Mouse (Mus musculus) liver, embryonic 12.5 days (tissue): ENCODE data around the gene Gtf3c4. TPM values are rescaled to one million over a fixed set of nuclear protein-coding genes. Genes with fewer than 3 reads are reported as not detected.

Experiments
- ATAC-seq: fragments of 200-750 bp; cut with Nextera tagmentation; 2 replicates; pipeline ENCODE4 v1.8.0; 2017; ENCODE audit warnings: moderate number of reproducible peaks, mild to moderate bottlenecking, moderate library complexity
- H3K27ac ChIP-seq: fragments of 300-500 bp; sonication (generic); 2 replicates; pipeline ENCODE4 v1.5.1; 2016; ENCODE audit warnings: mild to moderate bottlenecking
- H3K27me3 ChIP-seq: fragments of 300-500 bp; sonication (generic); replicated peaks from 2 replicates; pipeline ENCODE4 v1.6.1; 2016; ENCODE audit warnings: mild to moderate bottlenecking, moderate library complexity
- H3K36me3 ChIP-seq: fragments of 300-500 bp; sonication (generic); 2 replicates; pipeline ENCODE4 v1.6.1; 2016; ENCODE audit warnings: mild to moderate bottlenecking, moderate library complexity
- H3K4me1 ChIP-seq: fragments of 300-500 bp; sonication (generic); 2 replicates; pipeline ENCODE4 v1.6.1; 2016
- H3K4me2 ChIP-seq: fragments of 300-500 bp; sonication (generic); 2 replicates; pipeline ENCODE4 v1.6.1; 2016; ENCODE audit warnings: mild to moderate bottlenecking, moderate library complexity
- H3K4me3 ChIP-seq: fragments of 300-500 bp; sonication (generic); 2 replicates; pipeline ENCODE4 v1.5.1; 2016; ENCODE audit warnings: mild to moderate bottlenecking, moderate library complexity
- H3K9ac ChIP-seq: fragments of 300-500 bp; sonication (generic); 2 replicates; pipeline ENCODE4 v1.6.1; 2016; ENCODE audit warnings: mild to moderate bottlenecking, moderate library complexity
- H3K9me3 ChIP-seq: fragments of 300-500 bp; sonication (generic); replicated peaks from 2 replicates; pipeline ENCODE4 v1.6.1; 2016; ENCODE audit warnings: mild to moderate bottlenecking, moderate library complexity
- WGBS: fragments of 180-500 bp; shearing (Covaris S2); methylation state at CpG from one replicate; pipeline ENCODE4 v1.1.7; 2016; ENCODE audit not compliant: insufficient replicate concordance; 5-methylcytosine and 5-hydroxymethylcytosine counted together
- polyA plus RNA-seq: library from polyadenylated mRNA; unstranded; fragments of >200 nt; fragmentation: Nextera tagmentation; extraction: Ambion mirVana; gene quantifications from 2 replicates; pipeline ENCODE4 v1.2.1, GENCODE M21; 2016

The Gtf3c4 gene
- 13.2 TPM in 2 replicates for polyA plus RNA-seq

DNA sequence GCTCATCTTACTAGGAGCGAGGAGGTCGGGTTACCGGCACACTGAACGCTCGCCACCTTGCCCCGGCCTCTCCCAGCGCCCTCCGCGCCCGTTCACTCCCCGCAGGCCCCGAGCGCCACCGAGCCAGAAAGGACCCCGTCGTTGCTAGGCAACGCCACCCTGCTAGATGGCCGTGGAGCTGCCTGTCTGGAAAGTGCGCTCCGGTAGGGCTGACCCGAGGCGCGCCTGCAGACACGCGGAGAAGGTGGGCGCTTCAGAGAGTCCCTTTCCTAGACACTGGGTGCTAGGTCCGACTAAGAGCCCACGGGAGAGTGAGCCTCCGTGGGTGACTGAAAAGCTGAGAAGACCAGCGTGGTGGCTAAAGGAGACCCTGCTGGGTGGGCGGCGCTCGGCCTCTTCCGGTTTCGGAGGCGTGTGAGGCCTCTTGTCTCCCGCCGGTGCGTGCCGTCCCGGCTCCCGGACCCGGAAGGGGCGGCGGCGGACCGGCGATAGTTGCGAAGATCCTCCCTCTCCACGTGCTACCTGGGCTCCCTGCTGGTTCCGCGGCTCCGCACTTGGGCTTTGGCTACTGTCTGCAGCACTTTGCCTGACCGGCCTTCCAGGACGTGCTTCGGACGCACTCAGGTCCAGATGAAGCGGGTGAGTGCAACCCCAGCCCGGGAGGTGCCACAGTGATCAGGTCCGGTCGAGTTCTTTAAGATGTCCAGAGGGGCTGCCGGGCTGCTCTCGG lies at the start of gene Gtf3c4, which contains the start of gene Ddx31:
Gtf3c4 (minus strand) TSS at position 139 of the 730 bp plus-strand sequence.
Ddx31 (plus strand) TSS at position 185 of the 730 bp plus-strand sequence.
- under 1% methylated on average over 63 of the region's 63 CpGs for WGBS
- Histone ChIP-seq H3K27ac (peak within 1 kb of the TSS; percentile 87), H3K4me3 (peak within 1 kb of the TSS; percentile 83), H3K27me3 (no peaks in the 10 kb centered on the region), H3K9ac (peak within 1 kb of the TSS; percentile 86), H3K4me1 (peaks cover 57% of the 10 kb centered on the region), H3K36me3 (peaks cover 33% of the 10 kb centered on the region), H3K4me2 (peak within 1 kb of the TSS; percentile 97), H3K9me3 (no peaks in the 10 kb centered on the region)
- peak; percentile 95 for ATAC-seq

GRCm38 (mm10) chr2:28884914-28885313 lies 44.8 kb upstream of the Gtf3c4 start:
- 85% methylated on average over 4 of the region's 4 CpGs for WGBS

DNA sequence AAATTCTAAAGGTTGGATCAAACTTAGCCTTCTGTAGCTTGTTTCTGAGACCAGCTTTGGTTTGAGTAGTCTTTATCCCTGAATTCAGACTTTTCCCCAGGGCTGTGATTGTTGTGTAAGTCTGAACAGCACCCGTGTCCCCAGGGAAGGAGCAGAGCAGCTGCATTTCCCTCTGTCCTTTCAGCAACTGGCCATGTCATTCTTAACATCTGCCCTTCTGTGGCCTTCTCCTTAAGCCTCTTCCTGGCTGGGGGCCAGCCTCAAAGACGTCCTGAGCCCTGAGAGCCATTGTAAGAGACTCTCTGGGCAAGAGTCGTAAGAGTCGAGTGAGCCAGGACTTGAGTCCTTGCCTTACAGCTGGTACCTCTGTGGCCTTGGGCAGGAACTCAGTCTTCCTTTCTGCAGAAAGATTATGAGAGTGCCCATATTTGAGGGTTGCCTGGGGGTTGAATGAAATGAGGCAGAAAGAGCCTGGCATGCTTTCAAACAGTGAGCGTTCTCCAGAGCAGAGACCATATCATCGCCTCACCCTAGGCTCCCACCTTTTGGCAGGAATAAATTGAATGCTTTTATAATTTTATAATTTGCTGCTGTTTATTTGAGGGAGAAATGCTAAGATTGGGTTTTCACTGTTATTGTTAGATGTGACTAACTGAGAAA lies 42.8 kb upstream of the Gtf3c4 start:
- H3K9me3 ChIP-seq, result no peaks in the 10 kb centered on the region
- peaks cover 74% of the 10 kb centered on the region for H3K36me3 ChIP-seq
- no peaks in the 10 kb centered on the region for H3K27me3 ChIP-seq
- H3K4me1 ChIP-seq, result peaks cover 9% of the 10 kb centered on the region
- 81% methylated on average over 6 of the region's 6 CpGs for WGBS
- ATAC-seq, result no peak
- H3K27ac ChIP-seq, result no peak overlapping the region
- H3K4me3 ChIP-seq, result no peak overlapping the region
- H3K9ac ChIP-seq, result no peak overlapping the region
- no peak overlapping the region for H3K4me2 ChIP-seq

More at GRCm38 (mm10) chr2:28884914-28885313, 44.8 kb upstream of the Gtf3c4 start:
- Histone ChIP-seq H3K4me3 (no peak overlapping the region), H3K9me3 (no peaks in the 10 kb centered on the region), H3K4me1 (peaks cover 9% of the 10 kb centered on the region), H3K4me2 (no peak overlapping the region), H3K9ac (no peak overlapping the region), H3K27ac (no peak overlapping the region), H3K36me3 (peaks cover 84% of the 10 kb centered on the region), H3K27me3 (no peaks in the 10 kb centered on the region)
- no peak for ATAC-seq

- ATAC-seq, result no peak
- WGBS, result 80% methylated on average over 3 of the region's 3 CpGs
- Histone ChIP-seq H3K27me3 (no peaks in the 10 kb centered on the region), H3K9me3 (no peaks in the 10 kb centered on the region), H3K27ac (no peak overlapping the region), H3K4me1 (peaks cover 9% of the 10 kb centered on the region), H3K4me2 (no peak overlapping the region), H3K9ac (no peak overlapping the region), H3K4me3 (no peak overlapping the region), H3K36me3 (peaks cover 74% of the 10 kb centered on the region)
Measured at GRCm38 (mm10) chr2:28882047-28882446, 41.9 kb upstream of the Gtf3c4 start.

DNA sequence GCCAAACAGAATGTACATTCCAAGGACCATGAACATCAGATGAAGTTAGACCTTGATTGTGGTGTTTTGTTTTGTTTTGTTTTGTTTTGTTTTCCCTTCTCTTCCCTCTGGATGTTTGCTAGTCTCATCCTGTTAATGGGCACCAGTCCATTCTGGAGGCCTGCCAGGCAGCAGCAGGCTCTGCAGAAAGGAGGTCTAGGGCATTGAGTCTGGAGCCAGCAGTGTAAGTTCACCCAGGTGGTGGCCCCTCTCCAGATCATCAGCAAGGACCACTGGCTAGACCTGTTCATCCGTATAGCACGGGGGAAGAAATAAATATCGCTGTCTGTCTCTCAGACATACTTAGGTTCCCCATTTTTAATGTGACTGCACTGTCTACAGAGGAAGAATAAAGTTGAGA lies 41.1 kb upstream of the Gtf3c4 start:
- Histone ChIP-seq H3K4me2 (no peak overlapping the region), H3K27me3 (no peaks in the 10 kb centered on the region), H3K9ac (no peak overlapping the region), H3K9me3 (no peaks in the 10 kb centered on the region), H3K27ac (no peak overlapping the region), H3K4me1 (peaks cover 7% of the 10 kb centered on the region), H3K4me3 (no peak overlapping the region), H3K36me3 (peaks cover 77% of the 10 kb centered on the region)
- WGBS, result 84% methylated on average over 3 of the region's 3 CpGs
- ATAC-seq, result no peak

GRCm38 (mm10) chr2:28875554-28875953 lies 35.4 kb upstream of the Gtf3c4 start:
- no peak overlapping the region for H3K4me3 ChIP-seq
- H3K9me3 ChIP-seq, result no peaks in the 10 kb centered on the region
- H3K27ac ChIP-seq, result no peak overlapping the region
- no peaks in the 10 kb centered on the region for H3K4me1 ChIP-seq
- ATAC-seq, result no peak
- 87% methylated on average over 11 of the region's 11 CpGs for WGBS
- no peak overlapping the region for H3K4me2 ChIP-seq
- H3K9ac ChIP-seq, result no peak overlapping the region
- no peaks in the 10 kb centered on the region for H3K27me3 ChIP-seq
- peaks cover 72% of the 10 kb centered on the region for H3K36me3 ChIP-seq

DNA sequence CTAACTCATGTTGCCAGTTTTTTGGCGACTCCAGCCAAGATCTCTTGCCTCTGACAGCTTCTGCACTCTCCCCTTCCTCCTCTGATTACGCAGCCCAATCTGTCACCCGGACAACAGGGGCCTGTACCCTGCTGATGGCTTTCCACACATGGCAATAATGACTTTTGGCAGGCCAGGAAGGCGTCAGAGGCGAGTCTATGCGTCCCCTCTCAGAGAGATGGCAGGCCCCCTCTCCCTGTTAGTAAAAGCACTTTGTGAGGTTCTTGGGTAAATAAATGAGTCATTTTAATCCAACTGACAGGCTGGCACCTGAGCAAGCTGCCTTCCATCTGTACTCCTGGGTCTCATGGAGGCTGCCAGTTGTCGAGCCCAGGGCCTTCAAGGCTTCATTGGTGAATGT lies 27.3 kb upstream of the Gtf3c4 start:
- WGBS, result 82% methylated on average over 7 of the region's 7 CpGs
- no peak for ATAC-seq

DNA sequence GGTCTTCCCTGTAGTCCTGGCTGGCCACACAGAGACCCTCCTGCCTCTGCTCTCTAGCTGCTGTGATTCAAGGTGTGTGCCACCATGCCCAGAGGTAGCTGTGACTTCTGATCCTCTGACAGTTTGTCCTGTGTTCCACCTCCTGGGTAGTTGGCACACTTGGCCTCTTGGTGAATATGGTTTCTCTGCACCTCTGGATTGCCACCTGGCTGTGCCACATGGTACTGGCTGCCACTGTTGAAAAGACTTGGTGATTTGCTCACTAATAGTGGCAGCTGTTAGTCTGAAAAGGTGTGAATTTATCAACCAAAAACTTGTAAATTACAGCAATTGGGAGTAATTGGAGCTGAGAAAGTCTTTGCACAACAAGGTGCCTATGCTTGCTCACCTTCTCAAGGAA lies 23.7 kb upstream of the Gtf3c4 start:
- ATAC-seq, result no peak
- H3K9ac ChIP-seq, result no peak overlapping the region
- no peak overlapping the region for H3K27ac ChIP-seq
- H3K4me1 ChIP-seq, result no peaks in the 10 kb centered on the region
- H3K36me3 ChIP-seq, result peaks cover 96% of the 10 kb centered on the region
- no peak overlapping the region for H3K4me2 ChIP-seq
- H3K4me3 ChIP-seq, result no peak overlapping the region
- H3K9me3 ChIP-seq, result no peaks in the 10 kb centered on the region
- no peaks in the 10 kb centered on the region for H3K27me3 ChIP-seq

More for the DNA sequence above, 27.3 kb upstream of the Gtf3c4 start:
- H3K4me2 ChIP-seq, result no peak overlapping the region
- H3K4me3 ChIP-seq, result no peak overlapping the region
- no peaks in the 10 kb centered on the region for H3K27me3 ChIP-seq
- H3K9me3 ChIP-seq, result no peaks in the 10 kb centered on the region
- H3K4me1 ChIP-seq, result no peaks in the 10 kb centered on the region
- H3K27ac ChIP-seq, result no peak overlapping the region
- peaks cover 77% of the 10 kb centered on the region for H3K36me3 ChIP-seq
- no peak overlapping the region for H3K9ac ChIP-seq

DNA sequence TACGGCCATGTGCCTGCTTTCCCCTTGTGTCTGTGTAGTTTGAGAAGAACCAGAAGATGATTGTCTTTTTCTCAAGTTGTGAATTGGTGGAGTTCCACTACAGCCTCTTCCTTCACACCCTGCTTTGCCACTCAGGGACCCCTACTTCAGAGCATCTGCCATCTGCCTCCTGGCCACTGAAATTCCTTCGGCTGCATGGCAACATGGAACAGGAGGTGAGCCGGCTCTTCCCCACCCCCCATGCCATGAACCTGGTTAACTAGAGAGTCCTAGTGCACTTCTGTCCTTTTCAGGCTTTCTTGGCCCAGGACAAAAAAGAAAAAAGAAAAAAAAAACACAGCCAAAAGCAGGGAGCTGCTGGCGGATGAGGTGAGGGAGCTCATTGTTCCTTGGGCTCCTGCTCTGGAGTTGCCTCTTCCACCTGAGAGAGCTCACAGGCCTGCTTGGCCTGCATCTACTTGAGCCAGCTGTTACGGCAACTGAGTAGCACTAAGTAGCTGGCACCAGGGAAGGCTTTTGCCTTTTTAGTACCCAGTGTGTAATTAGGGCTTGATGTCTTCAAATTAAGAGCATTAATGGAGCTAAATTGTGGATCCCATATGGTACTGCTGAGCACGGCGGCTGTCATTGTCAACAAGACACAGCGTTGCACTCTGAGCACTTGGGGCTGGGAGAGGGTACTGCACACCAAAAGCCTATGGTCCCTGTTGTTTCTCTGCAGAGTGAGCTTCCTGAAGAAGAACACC lies 20.7 kb upstream of the Gtf3c4 start:
- no peak overlapping the region for H3K4me2 ChIP-seq
- no peaks in the 10 kb centered on the region for H3K27me3 ChIP-seq
- H3K27ac ChIP-seq, result no peak overlapping the region
- no peaks in the 10 kb centered on the region for H3K9me3 ChIP-seq
- H3K36me3 ChIP-seq, result peaks cover 95% of the 10 kb centered on the region
- WGBS, result 85% methylated on average over 8 of the region's 8 CpGs
- no peaks in the 10 kb centered on the region for H3K4me1 ChIP-seq
- ATAC-seq, result no peak
- H3K9ac ChIP-seq, result no peak overlapping the region
- no peak overlapping the region for H3K4me3 ChIP-seq

DNA sequence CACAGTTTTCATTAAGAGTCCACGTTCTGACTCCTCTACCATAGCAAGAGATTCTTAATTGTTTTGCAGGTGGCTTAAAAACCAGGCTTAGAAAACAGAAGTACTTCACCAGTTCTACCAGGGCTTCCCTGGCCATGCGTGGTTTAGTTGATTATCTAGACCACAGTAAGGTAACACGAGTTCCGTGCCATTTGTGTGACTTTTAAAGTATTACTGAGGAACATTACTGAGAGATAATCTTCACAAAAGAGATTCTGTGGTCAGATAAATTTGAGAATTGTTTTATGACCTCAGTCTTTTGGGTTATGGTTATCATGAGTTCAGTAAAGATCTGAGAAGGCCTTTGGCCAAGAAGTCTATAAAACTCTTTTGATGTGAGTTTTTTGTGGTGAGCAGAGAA lies 19.1 kb upstream of the Gtf3c4 start:
- Histone ChIP-seq H3K36me3 (peaks cover 92% of the 10 kb centered on the region), H3K27ac (no peak overlapping the region), H3K9ac (no peak overlapping the region), H3K27me3 (no peaks in the 10 kb centered on the region), H3K4me3 (no peak overlapping the region), H3K4me2 (no peak overlapping the region), H3K9me3 (no peaks in the 10 kb centered on the region), H3K4me1 (no peaks in the 10 kb centered on the region)
- WGBS, result 73% methylated on average over 4 of the region's 4 CpGs
- no peak for ATAC-seq

- peaks cover 85% of the 10 kb centered on the region for H3K36me3 ChIP-seq
Measured at GRCm38 (mm10) chr2:28855773-28856172, 15.6 kb upstream of the Gtf3c4 start.

GRCm38 (mm10) chr2:28852594-28852993 lies 12.4 kb upstream of the Gtf3c4 start:
- Histone ChIP-seq H3K27ac (no peak overlapping the region), H3K9me3 (no peaks in the 10 kb centered on the region), H3K4me1 (0 out of 2 replicates have a peak, but pooled peaks cover 5% of the 10 kb centered on the region), H3K27me3 (no peaks in the 10 kb centered on the region), H3K4me2 (no peak overlapping the region), H3K4me3 (no peak overlapping the region), H3K36me3 (peaks cover 86% of the 10 kb centered on the region), H3K9ac (no peak overlapping the region)
- 75% methylated on average over 3 of the region's 3 CpGs for whole genome bisulfite sequencing
- no peak for ATAC-seq

More at GRCm38 (mm10) chr2:28855773-28856172, 15.6 kb upstream of the Gtf3c4 start:
- Histone ChIP-seq H3K27me3 (no peaks in the 10 kb centered on the region), H3K4me3 (no peak overlapping the region), H3K9ac (no peak overlapping the region), H3K4me1 (no peaks in the 10 kb centered on the region), H3K4me2 (no peak overlapping the region), H3K27ac (no peak overlapping the region), H3K9me3 (no peaks in the 10 kb centered on the region)
- no peak for ATAC-seq
- WGBS, result 88% methylated on average over 2 of the region's 2 CpGs
